9 mouse cellular contexts compared by ENCODE assay signal in the genomic region with DNA sequence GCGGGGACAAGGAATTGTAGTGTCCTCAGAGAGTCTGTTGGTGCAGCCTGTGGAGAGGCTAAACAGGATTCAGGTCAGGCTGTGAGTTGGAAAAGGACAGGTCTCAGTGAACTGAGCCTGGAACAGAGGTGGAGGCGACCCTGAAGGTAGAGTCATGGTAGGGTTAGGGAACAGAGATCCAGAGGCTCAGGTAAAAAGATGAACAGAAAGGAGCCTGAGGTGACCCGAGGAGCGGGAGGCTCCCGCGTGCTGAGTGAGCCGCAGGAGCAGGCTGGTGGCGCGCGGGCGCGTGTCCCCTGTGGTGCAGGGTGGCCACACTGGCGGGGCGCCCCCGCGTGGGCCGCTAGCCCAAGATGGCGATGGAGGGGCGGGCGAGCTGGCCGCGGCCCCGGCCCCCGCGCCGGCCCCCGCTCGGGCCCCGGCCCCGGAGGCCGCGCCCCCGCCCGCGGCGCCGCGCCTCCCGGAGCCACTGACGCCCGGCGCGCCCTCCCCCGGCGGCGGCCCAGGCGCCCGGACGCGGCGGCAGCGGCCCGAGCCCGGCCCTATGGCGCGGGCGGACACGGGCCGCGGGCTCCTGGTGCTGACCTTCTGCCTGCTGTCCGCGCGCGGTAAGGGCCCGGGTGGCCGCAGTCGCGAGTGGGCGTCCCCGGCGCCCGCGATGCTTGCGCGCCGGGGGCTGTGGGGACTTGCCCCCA. TPM values are rescaled to one million over a fixed set of nuclear protein-coding genes. Genes with fewer than 3 reads are reported as not detected.
DNase-seq lines count a peak whose midpoint lies in the region; ATAC-seq and TF ChIP-seq lines count a peak whose summit lies in the region.
"Had no signal": no experiment of that assay in that cellular context is flagged by ENCODE, and none has a peak within 500 bp of the region (broad histone marks: within the 10 kb centered on the region; RNA-seq: fewer than 3 reads in every experiment).

Gene Igdcc4 (plus strand): TSS at position 496 of the 695 bp plus-strand sequence.

- peak; percentile 60 for DNase-seq in lung, embryonic 14.5 days
- no peak for DNase-seq in lung, postnatal 14 days
- no peak for DNase-seq in adrenal gland, postnatal 4 days (ENCODE audit: low spot score in 2 of 2)
- DNase-seq in forebrain, embryonic 10.5 days (ENCODE audit: extremely low spot score, low spot score), result peak; percentile 41
- DNase-seq in hindbrain, embryonic 10.5 days (ENCODE audit: low spot score), result peak; percentile 50
- DNase-seq in limb, embryonic 14.5 days (ENCODE audit: low spot score), result no peak
- DNase-seq in right cerebral cortex, adult 18-20 months, result peak; percentile 37

- no peaks in the 10 kb centered on the region for H3K36me3 ChIP-seq in lung, embryonic 14.5 days (ENCODE audit: insufficient read depth)
- no peaks in the 10 kb centered on the region for H3K36me3 ChIP-seq in forebrain, embryonic 10.5 days (replicated peaks)
- no peaks in the 10 kb centered on the region for H3K36me3 ChIP-seq in hindbrain, embryonic 10.5 days
- H3K36me3 ChIP-seq in limb, embryonic 14.5 days (ENCODE audit: control insufficient read depth, insufficient read depth, low read length), result no peaks in the 10 kb centered on the region

- H3K4me2 ChIP-seq in lung, embryonic 14.5 days, result peak within 1 kb of the TSS; percentile 98
- peak within 1 kb of the TSS; percentile 92 for H3K4me2 ChIP-seq in limb, embryonic 14.5 days (replicated peaks; ENCODE audit: low read depth, low read length, severe bottlenecking)

- peak within 1 kb of the TSS; percentile 82 for H3K4me3 ChIP-seq in lung, embryonic 14.5 days (ENCODE audit: low read depth, low read length)
- peak within 1 kb of the TSS; percentile 76 for H3K4me3 ChIP-seq in forebrain, embryonic 10.5 days
- peak within 1 kb of the TSS; percentile 91 for H3K4me3 ChIP-seq in hindbrain, embryonic 10.5 days
- peak within 1 kb of the TSS; percentile 86 for H3K4me3 ChIP-seq in limb, embryonic 14.5 days (replicated peaks; ENCODE audit: low read length)

- H3K9ac ChIP-seq in lung, embryonic 14.5 days, result peak within 1 kb of the TSS; percentile 86
- peak within 1 kb of the TSS; percentile 80 for H3K9ac ChIP-seq in limb, embryonic 14.5 days (ENCODE audit: low read depth, low read length, severe bottlenecking)

- TF ChIP-seq CTCF in lung, embryonic 14.5 days (IDR thresholded peaks at IDR 0.05; ENCODE audit: low read depth), result no peak

- H3K9me3 ChIP-seq in lung, embryonic 14.5 days (ENCODE audit: low read depth, low read length), result no peaks in the 10 kb centered on the region
- peaks cover 6% of the 10 kb centered on the region; the same call in 1 of the 2 replicates for H3K9me3 ChIP-seq in forebrain, embryonic 10.5 days
- peaks cover 5% of the 10 kb centered on the region; the same call in 1 of the 2 replicates for H3K9me3 ChIP-seq in hindbrain, embryonic 10.5 days
- H3K9me3 ChIP-seq in limb, embryonic 14.5 days (ENCODE audit: control insufficient read depth, low read length), result no peaks in the 10 kb centered on the region; the same call in 1 of the 2 replicates

- no peak for TF ChIP-seq POLR2A in limb, embryonic 14.5 days (IDR thresholded peaks at IDR 0.05; ENCODE audit: borderline replicate concordance, extremely low read depth, insufficient read depth, insufficient read length)

- 0 out of 2 replicates have a peak, but pooled peaks cover 5% of the 10 kb centered on the region for H3K4me1 ChIP-seq in lung, embryonic 14.5 days (ENCODE audit: insufficient read depth)
- H3K4me1 ChIP-seq in forebrain, embryonic 10.5 days, result peaks cover 36% of the 10 kb centered on the region
- peaks cover 34% of the 10 kb centered on the region for H3K4me1 ChIP-seq in hindbrain, embryonic 10.5 days (replicated peaks)
- H3K4me1 ChIP-seq in limb, embryonic 14.5 days (ENCODE audit: control insufficient read depth, insufficient read depth, low read length), result peaks cover 18% of the 10 kb centered on the region

- ATAC-seq in lung, embryonic 14.5 days (ENCODE audit: insufficient read depth), result peak; percentile 21
- peak; percentile 25; the same call in 1 of the 2 replicates for ATAC-seq in limb, embryonic 14.5 days (ENCODE audit: low FRiP score, low read depth)
- no peak; the same call in 1 of the 2 replicates for ATAC-seq in granulocyte monocyte progenitor cell, adult 5-6 weeks (replicated peaks; ENCODE audit: poor library complexity, severe bottlenecking)

- H3K27ac ChIP-seq in lung, embryonic 14.5 days (ENCODE audit: low read depth), result peak within 1 kb of the TSS; percentile 91
- peak within 1 kb of the TSS; percentile 92 for H3K27ac ChIP-seq in forebrain, embryonic 10.5 days
- H3K27ac ChIP-seq in hindbrain, embryonic 10.5 days, result peak within 1 kb of the TSS; percentile 94
- H3K27ac ChIP-seq in limb, embryonic 14.5 days (replicated peaks; ENCODE audit: low read depth, low read length), result peak within 1 kb of the TSS; percentile 86

- 2% methylated on average over 54 of the region's 76 CpGs for WGBS in lung, embryonic 14.5 days
- 1% methylated on average over 74 of the region's 76 CpGs for WGBS in forebrain, embryonic 10.5 days
- WGBS in hindbrain, embryonic 10.5 days, result 5% methylated on average over 71 of the region's 76 CpGs
- WGBS in limb, embryonic 14.5 days, result 1% methylated on average over 39 of the region's 76 CpGs

- no peaks in the 10 kb centered on the region for H3K27me3 ChIP-seq in lung, embryonic 14.5 days (ENCODE audit: insufficient read depth, low read length)
- H3K27me3 ChIP-seq in forebrain, embryonic 10.5 days (ENCODE audit: poor library complexity, severe bottlenecking), result peaks cover 29% of the 10 kb centered on the region
- H3K27me3 ChIP-seq in hindbrain, embryonic 10.5 days (ENCODE audit: insufficient read depth, poor library complexity, severe bottlenecking), result peaks cover 23% of the 10 kb centered on the region
- no peaks in the 10 kb centered on the region for H3K27me3 ChIP-seq in limb, embryonic 14.5 days (ENCODE audit: control insufficient read depth, insufficient read depth, low read length)

RNA-seq across cellular contexts. Expression of gene Igdcc4, which starts in this region (rescaled TPM):
- polyA plus RNA-seq in lung, embryonic 14.5 days (2014; fragmentation: Nextera tagmentation; extraction: Ambion mirVana), result 26.4 and 28.9 TPM in 2 replicates
- 10 to 100 TPM; 36.6 to 41.9 TPM for total RNA-seq in adrenal gland, postnatal 4 days (2021)
- 7.7 and 8.0 TPM in 2 replicates for polyA plus RNA-seq in forebrain, embryonic 10.5 days (2016; fragmentation: Nextera tagmentation; extraction: Ambion mirVana)
- 8.3 and 10.4 TPM in 2 replicates for polyA plus RNA-seq in hindbrain, embryonic 10.5 days (2016; fragmentation: Nextera tagmentation; extraction: Ambion mirVana)
- polyA plus RNA-seq in limb, embryonic 14.5 days (2012; rRNA removed), result 71.0 and 90.7 TPM in 2 replicates
- polyA plus RNA-seq in limb, embryonic 14.5 days (2014; fragmentation: Nextera tagmentation; extraction: Ambion mirVana), result 47.5 and 48.5 TPM in 2 replicates
- total RNA-seq in granulocyte monocyte progenitor cell, adult 5-6 weeks (2014; fragmentation: Nextera tagmentation), result 0.38 TPM in 1 of 2 replicates, not detected in the other
- 0.15 and 0.17 TPM in 2 replicates for total RNA-seq in granulocyte monocyte progenitor cell, adult 5-6 weeks (2017)
- total RNA-seq: neutrophil, adult 5-6 weeks had no signal

Comparison
In these comparisons a context has a peak if more than half of its experiments do, and no peak if none do; other contexts are left out.
1. RNA of gene Igdcc4 (total RNA-seq): 36.6 to 41.9 TPM in adrenal gland, postnatal 4 days; 0.15 to 0.38 TPM in granulocyte monocyte progenitor cell, adult 5-6 weeks; every median in the first group is over 10 times any median in the second.
2. DNase-seq: peak in lung, embryonic 14.5 days (single experiment), forebrain, embryonic 10.5 days (single experiment), hindbrain, embryonic 10.5 days (single experiment) and right cerebral cortex, adult 18-20 months (single experiment); none in lung, postnatal 14 days (single experiment), adrenal gland, postnatal 4 days (0 of 2) and limb, embryonic 14.5 days (single experiment).
3. Peak in every context shown above with its lines, with median percentiles within 50 percentile points of each other: H3K27ac ChIP-seq and H3K4me3 ChIP-seq.